ENCODE assay signal across 21 mouse cellular contexts in genomic region chr19:40662727-40663126, GRCm38 (mm10). TPM values are rescaled to one million over a fixed set of nuclear protein-coding genes. Genes with fewer than 3 reads are reported as not detected.
DNase-seq lines count a peak whose midpoint lies in the region; ATAC-seq and TF ChIP-seq lines count a peak whose summit lies in the region.
"Had no signal": no experiment of that assay in that cellular context is flagged by ENCODE, and none has a peak within 500 bp of the region (broad histone marks: within the 10 kb centered on the region; RNA-seq: fewer than 3 reads in every experiment).

No protein-coding gene starts in this region.

- H3K36me3 ChIP-seq in heart, embryonic 14.5 days (ENCODE audit: control insufficient read depth, insufficient read depth, low read length) = no peaks in the 10 kb centered on the region
- H3K36me3 ChIP-seq in heart, embryonic 12.5 days = no peaks in the 10 kb centered on the region
- H3K36me3 ChIP-seq in liver, postnatal 0 days (replicated peaks; ENCODE audit: insufficient read depth, low read length) = no peaks in the 10 kb centered on the region
- H3K36me3 ChIP-seq in liver, embryonic 12.5 days = no peaks in the 10 kb centered on the region
- H3K36me3 ChIP-seq in lung, embryonic 16.5 days (ENCODE audit: control insufficient read depth, insufficient read depth, low read length) = no peaks in the 10 kb centered on the region
- no peaks in the 10 kb centered on the region for H3K36me3 ChIP-seq in stomach, postnatal 0 days (ENCODE audit: control insufficient read depth, insufficient read depth, low read length)
- H3K36me3 ChIP-seq: G1E; limb, embryonic 10.5 days; midbrain, embryonic 10.5 days; stomach, embryonic 15.5 days had no signal

- no peak for DNase-seq in liver, postnatal 0 days
- no peak for DNase-seq in stomach, postnatal 0 days (ENCODE audit: low spot score)
- no peak for DNase-seq in adrenal gland, adult 18-20 months (ENCODE audit: low spot score in 2 of 2)
- DNase-seq: adrenal gland, postnatal 10 days; cerebellum, adult 18-20 months; heart, adult 2 months; kidney, adult 8-10 months; right cerebral cortex, adult 18-20 months; spleen, adult 18-20 months; thymus, postnatal 14 days had no signal

- H3K27ac ChIP-seq in heart, embryonic 14.5 days (replicated peaks in 1 of 2; ENCODE audit: control insufficient read depth in 1 of 2, insufficient read depth in 1 of 2, low read depth in 2 of 2, low read length in 2 of 2) = no peak overlapping the region
- H3K27ac ChIP-seq in heart, embryonic 12.5 days (ENCODE audit: poor library complexity, severe bottlenecking) = no peak overlapping the region
- H3K27ac ChIP-seq in liver, postnatal 0 days (ENCODE audit: low read depth) = no peak overlapping the region
- no peak overlapping the region for H3K27ac ChIP-seq in liver, embryonic 12.5 days
- H3K27ac ChIP-seq in lung, embryonic 16.5 days (ENCODE audit: low read length) = peak overlapping the region; percentile 35; the same call in 1 of the 2 replicates
- no peak overlapping the region; the same call in 1 of the 2 replicates for H3K27ac ChIP-seq in stomach, postnatal 0 days (replicated peaks)
- H3K27ac ChIP-seq: forebrain, embryonic 13.5 days; limb, embryonic 10.5 days; liver, embryonic 14.5 days; midbrain, embryonic 10.5 days had no signal

- no peaks in the 10 kb centered on the region; the same call in 1 of the 2 replicates for H3K27me3 ChIP-seq in heart, embryonic 14.5 days (ENCODE audit: control insufficient read depth, insufficient read depth, low read length)
- H3K27me3 ChIP-seq in heart, embryonic 12.5 days (replicated peaks) = no peaks in the 10 kb centered on the region
- H3K27me3 ChIP-seq in liver, postnatal 0 days (ENCODE audit: insufficient read depth, low read length) = 0 out of 2 replicates have a peak, but pooled peaks cover 2% of the 10 kb centered on the region
- peaks cover 10% of the 10 kb centered on the region; the same call in 1 of the 2 replicates for H3K27me3 ChIP-seq in liver, embryonic 12.5 days (replicated peaks)
- H3K27me3 ChIP-seq in lung, embryonic 16.5 days (ENCODE audit: control insufficient read depth, insufficient read depth, low read depth, low read length) = no peaks in the 10 kb centered on the region
- no peaks in the 10 kb centered on the region for H3K27me3 ChIP-seq in stomach, postnatal 0 days (ENCODE audit: control insufficient read depth, insufficient read depth, low read length)
- H3K27me3 ChIP-seq: forebrain, embryonic 13.5 days; stomach, embryonic 15.5 days had no signal

- 78% methylated on average over 2 of the region's 2 CpGs for WGBS in heart, embryonic 14.5 days
- 76% methylated on average over 2 of the region's 2 CpGs for WGBS in heart, embryonic 12.5 days
- 72% methylated on average over 2 of the region's 2 CpGs for WGBS in liver, postnatal 0 days (ENCODE audit: insufficient replicate concordance)
- 77% methylated on average over 2 of the region's 2 CpGs for WGBS in liver, embryonic 12.5 days (ENCODE audit: insufficient replicate concordance)
- WGBS in lung, embryonic 16.5 days = 42% methylated on average over 2 of the region's 2 CpGs
- 22% methylated on average over 2 of the region's 2 CpGs for WGBS in stomach, postnatal 0 days

- H3K4me3 ChIP-seq in heart, embryonic 14.5 days (ENCODE audit: control insufficient read depth in 1 of 2, insufficient read depth in 1 of 2, low read depth in 1 of 2, low read length in 2 of 2) = no peak overlapping the region
- H3K4me3 ChIP-seq in heart, embryonic 12.5 days = no peak overlapping the region
- no peak overlapping the region for H3K4me3 ChIP-seq in liver, postnatal 0 days (ENCODE audit: low read depth, low read length)
- no peak overlapping the region for H3K4me3 ChIP-seq in liver, embryonic 12.5 days
- H3K4me3 ChIP-seq in lung, embryonic 16.5 days (ENCODE audit: low read length) = no peak overlapping the region
- no peak overlapping the region for H3K4me3 ChIP-seq in stomach, postnatal 0 days (ENCODE audit: low read depth, low read length)
- H3K4me3 ChIP-seq: forebrain, embryonic 13.5 days; limb, embryonic 10.5 days; midbrain, embryonic 10.5 days; stomach, embryonic 15.5 days had no signal

- TF ChIP-seq EP300 in liver, postnatal 0 days (IDR thresholded peaks at IDR 0.05; ENCODE audit: low read depth) = no peak
- TF ChIP-seq EP300 in stomach, postnatal 0 days (optimal IDR thresholded peaks at IDR 0.05) = no peak

- no peak for ATAC-seq in heart, embryonic 14.5 days (ENCODE audit: insufficient number of reproducible peaks, insufficient read depth, low FRiP score, low read depth)
- no peak for ATAC-seq in heart, embryonic 12.5 days (ENCODE audit: insufficient number of reproducible peaks, low FRiP score)
- no peak for ATAC-seq in liver, postnatal 0 days
- ATAC-seq in liver, embryonic 12.5 days = no peak
- peak; percentile 55 for ATAC-seq in lung, embryonic 16.5 days (ENCODE audit: low read depth)
- no peak for ATAC-seq in stomach, postnatal 0 days (ENCODE audit: low FRiP score, low TSS enrichment)
- ATAC-seq: forebrain, embryonic 13.5 days had no signal

- H3K9me3 ChIP-seq in heart, embryonic 14.5 days (ENCODE audit: control insufficient read depth, low read length) = no peaks in the 10 kb centered on the region
- no peaks in the 10 kb centered on the region for H3K9me3 ChIP-seq in heart, embryonic 12.5 days (replicated peaks)
- H3K9me3 ChIP-seq in liver, postnatal 0 days (ENCODE audit: low read length) = no peaks in the 10 kb centered on the region
- H3K9me3 ChIP-seq in liver, embryonic 12.5 days (replicated peaks) = no peaks in the 10 kb centered on the region
- H3K9me3 ChIP-seq in lung, embryonic 16.5 days (ENCODE audit: control insufficient read depth, low read length) = no peaks in the 10 kb centered on the region
- H3K9me3 ChIP-seq in stomach, postnatal 0 days (ENCODE audit: control insufficient read depth, low read length) = no peaks in the 10 kb centered on the region
- H3K9me3 ChIP-seq: forebrain, embryonic 13.5 days; G1E; limb, embryonic 10.5 days; midbrain, embryonic 10.5 days; stomach, embryonic 15.5 days had no signal

- no peak for TF ChIP-seq CTCF in liver, postnatal 0 days (IDR thresholded peaks at IDR 0.05; ENCODE audit: low read depth)
- no peak for TF ChIP-seq CTCF in stomach, postnatal 0 days (IDR thresholded peaks at IDR 0.05; ENCODE audit: low read depth)

- H3K4me1 ChIP-seq in heart, embryonic 14.5 days (ENCODE audit: control insufficient read depth in 2 of 2, insufficient read depth in 2 of 2, low read length in 2 of 2) = peaks cover 10 to 20% of the 10 kb centered on the region in 2 experiments; a peak in 3 of 4 replicates
- peaks cover 21% of the 10 kb centered on the region; the same call in 1 of the 2 replicates for H3K4me1 ChIP-seq in heart, embryonic 12.5 days (replicated peaks)
- H3K4me1 ChIP-seq in liver, postnatal 0 days (ENCODE audit: insufficient read depth) = peaks cover 19% of the 10 kb centered on the region
- peaks cover 12% of the 10 kb centered on the region for H3K4me1 ChIP-seq in liver, embryonic 12.5 days
- peaks cover 32% of the 10 kb centered on the region for H3K4me1 ChIP-seq in lung, embryonic 16.5 days (replicated peaks; ENCODE audit: control insufficient read depth, insufficient read depth, low read length)
- 0 out of 2 replicates have a peak, but pooled peaks cover 4% of the 10 kb centered on the region for H3K4me1 ChIP-seq in stomach, postnatal 0 days (replicated peaks; ENCODE audit: control insufficient read depth, insufficient read depth)

- peak overlapping the region; percentile 6; the same call in 1 of the 2 replicates for H3K4me2 ChIP-seq in heart, embryonic 14.5 days (ENCODE audit: low read length)
- H3K4me2 ChIP-seq in heart, embryonic 12.5 days = no peak overlapping the region
- peak overlapping the region; percentile 44; the same call in 1 of the 2 replicates for H3K4me2 ChIP-seq in liver, postnatal 0 days (ENCODE audit: low read depth, low read length)
- no peak overlapping the region for H3K4me2 ChIP-seq in liver, embryonic 12.5 days
- no peak overlapping the region for H3K4me2 ChIP-seq in lung, embryonic 16.5 days (ENCODE audit: low read depth, low read length)
- peak overlapping the region; percentile 50; the same call in 1 of the 2 replicates for H3K4me2 ChIP-seq in stomach, postnatal 0 days (replicated peaks; ENCODE audit: low read depth)

- H3K9ac ChIP-seq in heart, embryonic 14.5 days (ENCODE audit: low read length) = no peak overlapping the region
- H3K9ac ChIP-seq in heart, embryonic 12.5 days = no peak overlapping the region
- H3K9ac ChIP-seq in liver, postnatal 0 days (replicated peaks) = no peak overlapping the region
- no peak overlapping the region for H3K9ac ChIP-seq in liver, embryonic 12.5 days
- no peak overlapping the region for H3K9ac ChIP-seq in lung, embryonic 16.5 days (ENCODE audit: low read length)
- H3K9ac ChIP-seq in stomach, postnatal 0 days (ENCODE audit: low read length) = no peak overlapping the region
- H3K9ac ChIP-seq: forebrain, embryonic 13.5 days; liver, embryonic 14.5 days; stomach, embryonic 15.5 days had no signal

RNA-seq across cellular contexts. Expression of gene Entpd1, which starts 50.6 kb away (rescaled TPM):
- polyA plus RNA-seq in heart, embryonic 14.5 days (2014; fragmentation: Nextera tagmentation; extraction: Ambion mirVana) = 11.6 and 13.4 TPM in 2 replicates
- polyA plus RNA-seq in heart, embryonic 12.5 days (2016; fragmentation: Nextera tagmentation; extraction: Ambion mirVana) = 10.6 and 10.9 TPM in 2 replicates
- polyA plus RNA-seq in liver, postnatal 0 days (2015; fragmentation: Nextera tagmentation; extraction: Ambion mirVana) = 5.1 and 5.7 TPM in 2 replicates
- polyA plus RNA-seq in liver, embryonic 12.5 days (2016; fragmentation: Nextera tagmentation; extraction: Ambion mirVana) = 2.6 TPM in 2 replicates
- polyA plus RNA-seq in lung, embryonic 16.5 days (2015; fragmentation: Nextera tagmentation; extraction: Ambion mirVana) = 16.8 and 18.6 TPM in 2 replicates
- polyA plus RNA-seq in stomach, postnatal 0 days (2015; fragmentation: Nextera tagmentation; extraction: Ambion mirVana) = 10.0 and 10.8 TPM in 2 replicates
- 10 to 100 TPM; 36.3 to 49.7 TPM for total RNA-seq in adrenal gland, adult 18-20 months (2021)
- polyA plus RNA-seq: C2C12, G1E had no signal

RNA-seq across cellular contexts. Expression of gene Tctn3, which starts 50.7 kb away (rescaled TPM):
- polyA plus RNA-seq in heart, embryonic 14.5 days (2014; fragmentation: Nextera tagmentation; extraction: Ambion mirVana) = 10.3 and 10.7 TPM in 2 replicates
- polyA plus RNA-seq in heart, embryonic 12.5 days (2016; fragmentation: Nextera tagmentation; extraction: Ambion mirVana) = 10.6 and 11.1 TPM in 2 replicates
- 1.7 and 1.8 TPM in 2 replicates for polyA plus RNA-seq in liver, postnatal 0 days (2015; fragmentation: Nextera tagmentation; extraction: Ambion mirVana)
- 3.6 and 3.9 TPM in 2 replicates for polyA plus RNA-seq in liver, embryonic 12.5 days (2016; fragmentation: Nextera tagmentation; extraction: Ambion mirVana)
- 11.8 and 12.7 TPM in 2 replicates for polyA plus RNA-seq in lung, embryonic 16.5 days (2015; fragmentation: Nextera tagmentation; extraction: Ambion mirVana)
- 4.1 and 4.5 TPM in 2 replicates for polyA plus RNA-seq in stomach, postnatal 0 days (2015; fragmentation: Nextera tagmentation; extraction: Ambion mirVana)
- total RNA-seq in adrenal gland, adult 18-20 months (2021) = 1 to 10 TPM; 4.6 to 5.2 TPM

Comparison
In these comparisons a context has a peak if more than half of its experiments do, and no peak if none do; other contexts are left out.
1. H3K4me2 ChIP-seq: peak in heart, embryonic 14.5 days (single experiment), liver, postnatal 0 days (single experiment) and stomach, postnatal 0 days (single experiment); none in heart, embryonic 12.5 days (single experiment), liver, embryonic 12.5 days (single experiment) and lung, embryonic 16.5 days (single experiment).